Mouse (Mus musculus): Measurements from ENCODE around the gene Fut7.

DNA sequence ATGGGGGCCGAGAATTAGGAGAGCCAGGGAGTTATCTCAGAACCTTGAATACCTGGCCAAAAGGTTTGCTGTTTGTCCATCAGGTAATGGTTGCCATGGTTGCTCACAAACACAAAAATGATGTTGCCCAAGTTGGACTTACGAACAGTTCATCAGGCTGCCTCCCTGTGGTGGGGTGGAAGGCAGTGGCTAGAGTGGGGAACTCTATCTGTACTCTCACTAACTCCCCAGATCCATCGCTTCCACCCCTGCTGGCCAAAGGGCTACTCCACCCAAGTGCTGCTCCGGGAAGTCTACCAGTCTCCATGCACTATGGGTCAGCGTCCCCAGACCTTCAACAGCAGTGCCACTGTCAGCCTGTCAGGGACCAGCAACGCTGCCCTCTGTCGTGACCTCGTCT, 24.0 kb upstream of the Fut7 start, which contains the start of gene Npdc1:
- no peak for TF ChIP-seq TCF12 (IDR thresholded peaks at IDR 0.05; ENCODE audit: insufficient read depth, poor library complexity, severe bottlenecking)
- TF ChIP-seq USF1 (IDR thresholded peaks at IDR 0.05; ENCODE audit: low read depth), result no peak
- TF ChIP-seq E2F4 (IDR thresholded peaks at IDR 0.05; ENCODE audit: insufficient read depth), result no peak
- no peak for TF ChIP-seq MAX (IDR thresholded peaks at IDR 0.05; ENCODE audit: low read depth)
